Mouse (Mus musculus): ENCODE data around the gene Fam171a1. TPM values are rescaled to one million over a fixed set of nuclear protein-coding genes. Genes with fewer than 3 reads are reported as not detected.

Gene Fam171a1
- polyA plus RNA-seq, 1 experiment: 13.5 TPM

DNA sequence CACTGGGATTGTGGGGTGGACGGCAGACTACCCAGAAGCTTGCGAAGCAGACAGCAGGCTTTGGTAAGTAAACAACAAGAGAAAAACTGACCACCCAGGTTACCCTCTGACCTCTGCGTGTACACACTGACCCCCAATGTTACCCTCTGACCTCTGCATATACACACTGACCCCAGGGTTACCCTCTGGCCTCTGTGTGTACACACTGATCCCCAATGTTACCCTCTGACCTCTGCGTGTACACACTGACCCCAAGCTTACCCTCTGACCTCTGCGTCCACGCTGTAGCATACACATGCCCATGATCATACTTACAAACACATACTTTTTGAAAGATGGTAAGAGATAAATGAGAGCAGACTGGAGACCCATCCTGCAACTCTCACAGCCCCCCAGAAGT, 77.1 kb downstream of the Fam171a1 start:
- Histone ChIP-seq H3K4me3 (no peak overlapping the region), H3K79me2 (ENCODE audit: control insufficient read depth, insufficient read depth) (no peaks in the 10 kb centered on the region), H3K4me2 (ENCODE audit: low read depth) (no peak overlapping the region), H3K27me3 (ENCODE audit: control insufficient read depth, insufficient read depth, insufficient read length) (no peaks in the 10 kb centered on the region), H3ac (ENCODE audit: control insufficient read depth, insufficient read length) (no peak overlapping the region), H3K36me3 (ENCODE audit: control insufficient read depth, insufficient read depth) (no peaks in the 10 kb centered on the region)
- TF ChIP-seq TCF3 (IDR thresholded peaks at IDR 0.05; ENCODE audit: insufficient read length, low read depth): no peak
- TF ChIP-seq POLR2A (IDR thresholded peaks at IDR 0.05; ENCODE audit: insufficient read length, low read depth): no peak
- TF ChIP-seq REST (IDR thresholded peaks at IDR 0.05; ENCODE audit: insufficient read depth, insufficient read length): no peak
- no peak for TF ChIP-seq MYOD1 (IDR thresholded peaks at IDR 0.05; ENCODE audit: control insufficient read depth in 1 of 3, insufficient read length in 2 of 3, low read depth in 2 of 3)
- no peak for TF ChIP-seq CEBPB (IDR thresholded peaks at IDR 0.05; ENCODE audit: insufficient read depth, poor library complexity, severe bottlenecking)

GRCm38 (mm10) chr2:3195511-3195910, 81.5 kb downstream of the Fam171a1 start:
- no peak overlapping the region for H3K4me2 ChIP-seq (ENCODE audit: low read depth)
- H3ac ChIP-seq (ENCODE audit: control insufficient read depth, insufficient read length): no peak overlapping the region
- H3K4me3 ChIP-seq: no peak overlapping the region
- H3K36me3 ChIP-seq (ENCODE audit: control insufficient read depth, insufficient read depth): no peaks in the 10 kb centered on the region
- H3K79me2 ChIP-seq (ENCODE audit: control insufficient read depth, insufficient read depth): no peaks in the 10 kb centered on the region
- no peaks in the 10 kb centered on the region for H3K27me3 ChIP-seq (ENCODE audit: control insufficient read depth, insufficient read depth, insufficient read length)
- TF ChIP-seq POLR2AphosphoS2 (IDR thresholded peaks at IDR 0.05; ENCODE audit: insufficient read length, low read depth): no peak
- no peak for TF ChIP-seq POLR2A (IDR thresholded peaks at IDR 0.05; ENCODE audit: insufficient read length, low read depth)
- TF ChIP-seq TCF3 (IDR thresholded peaks at IDR 0.05; ENCODE audit: insufficient read length, low read depth): no peak
- TF ChIP-seq SRF (IDR thresholded peaks at IDR 0.05; ENCODE audit: control insufficient read depth, insufficient read length, low read depth): no peak
- TF ChIP-seq CEBPB (IDR thresholded peaks at IDR 0.05; ENCODE audit: insufficient read depth, poor library complexity, severe bottlenecking): no peak
- TF ChIP-seq USF1 (IDR thresholded peaks at IDR 0.05; ENCODE audit: low read depth): no peak
- no peak for TF ChIP-seq MYOG (IDR thresholded peaks at IDR 0.05; ENCODE audit: control insufficient read depth in 1 of 3, insufficient read depth in 1 of 3, insufficient read length in 2 of 3, low read depth in 2 of 3)
- TF ChIP-seq MYOD1 (IDR thresholded peaks at IDR 0.05; ENCODE audit: control insufficient read depth in 1 of 3, insufficient read length in 2 of 3, low read depth in 2 of 3): no peak
- TF ChIP-seq MAX (IDR thresholded peaks at IDR 0.05; ENCODE audit: low read depth): no peak
- TF ChIP-seq E2F4 (IDR thresholded peaks at IDR 0.05; ENCODE audit: insufficient read depth): no peak
- no peak for TF ChIP-seq REST (IDR thresholded peaks at IDR 0.05; ENCODE audit: insufficient read depth, insufficient read length)
- TF ChIP-seq TCF12 (IDR thresholded peaks at IDR 0.05; ENCODE audit: insufficient read depth, poor library complexity, severe bottlenecking): no peak

DNA sequence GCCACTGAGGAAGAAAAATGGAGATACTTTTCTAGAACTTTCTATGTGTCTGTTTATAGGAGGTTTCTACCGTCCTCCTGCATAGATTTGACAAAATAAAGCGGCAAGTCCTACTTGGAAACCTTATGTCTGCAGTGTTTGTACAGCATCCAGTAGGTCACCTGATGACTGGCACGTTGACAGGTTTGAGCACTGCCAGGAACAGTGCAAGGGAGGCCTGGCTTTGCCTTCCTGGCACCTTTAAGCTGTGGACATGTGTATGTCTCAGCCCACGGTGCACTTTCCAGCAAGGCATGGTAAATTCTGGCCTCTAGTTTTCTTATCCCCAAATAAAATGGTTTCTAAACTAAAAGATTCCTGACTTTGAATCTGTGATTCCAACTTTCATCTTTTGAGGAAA, 86.4 kb downstream of the Fam171a1 start:
- no peaks in the 10 kb centered on the region for H3K36me3 ChIP-seq (ENCODE audit: control insufficient read depth, insufficient read depth)
- TF ChIP-seq USF1 (IDR thresholded peaks at IDR 0.05; ENCODE audit: low read depth): no peak
- TF ChIP-seq TCF3 (IDR thresholded peaks at IDR 0.05; ENCODE audit: insufficient read length, low read depth): no peak
- no peak for TF ChIP-seq SRF (IDR thresholded peaks at IDR 0.05; ENCODE audit: control insufficient read depth, insufficient read length, low read depth)
- no peak for TF ChIP-seq CEBPB (IDR thresholded peaks at IDR 0.05; ENCODE audit: insufficient read depth, poor library complexity, severe bottlenecking)
- TF ChIP-seq TCF12 (IDR thresholded peaks at IDR 0.05; ENCODE audit: insufficient read depth, poor library complexity, severe bottlenecking): no peak
- no peak for TF ChIP-seq MYOG (IDR thresholded peaks at IDR 0.05; ENCODE audit: control insufficient read depth in 1 of 3, insufficient read depth in 1 of 3, insufficient read length in 2 of 3, low read depth in 2 of 3)
- no peak for TF ChIP-seq MAX (IDR thresholded peaks at IDR 0.05; ENCODE audit: low read depth)
- TF ChIP-seq E2F4 (IDR thresholded peaks at IDR 0.05; ENCODE audit: insufficient read depth): no peak
- TF ChIP-seq POLR2A (IDR thresholded peaks at IDR 0.05; ENCODE audit: insufficient read length, low read depth): no peak
- no peak for TF ChIP-seq POLR2AphosphoS2 (IDR thresholded peaks at IDR 0.05; ENCODE audit: insufficient read length, low read depth)
- TF ChIP-seq REST (IDR thresholded peaks at IDR 0.05; ENCODE audit: insufficient read depth, insufficient read length): no peak
- no peak for TF ChIP-seq MYOD1 (IDR thresholded peaks at IDR 0.05; ENCODE audit: control insufficient read depth in 1 of 3, insufficient read length in 2 of 3, low read depth in 2 of 3)
- H3ac ChIP-seq (ENCODE audit: control insufficient read depth, insufficient read length): no peak overlapping the region
- H3K4me2 ChIP-seq (ENCODE audit: low read depth): no peak overlapping the region
- no peaks in the 10 kb centered on the region for H3K79me2 ChIP-seq (ENCODE audit: control insufficient read depth, insufficient read depth)
- no peak overlapping the region for H3K4me3 ChIP-seq
- no peaks in the 10 kb centered on the region for H3K27me3 ChIP-seq (ENCODE audit: control insufficient read depth, insufficient read depth, insufficient read length)

DNA sequence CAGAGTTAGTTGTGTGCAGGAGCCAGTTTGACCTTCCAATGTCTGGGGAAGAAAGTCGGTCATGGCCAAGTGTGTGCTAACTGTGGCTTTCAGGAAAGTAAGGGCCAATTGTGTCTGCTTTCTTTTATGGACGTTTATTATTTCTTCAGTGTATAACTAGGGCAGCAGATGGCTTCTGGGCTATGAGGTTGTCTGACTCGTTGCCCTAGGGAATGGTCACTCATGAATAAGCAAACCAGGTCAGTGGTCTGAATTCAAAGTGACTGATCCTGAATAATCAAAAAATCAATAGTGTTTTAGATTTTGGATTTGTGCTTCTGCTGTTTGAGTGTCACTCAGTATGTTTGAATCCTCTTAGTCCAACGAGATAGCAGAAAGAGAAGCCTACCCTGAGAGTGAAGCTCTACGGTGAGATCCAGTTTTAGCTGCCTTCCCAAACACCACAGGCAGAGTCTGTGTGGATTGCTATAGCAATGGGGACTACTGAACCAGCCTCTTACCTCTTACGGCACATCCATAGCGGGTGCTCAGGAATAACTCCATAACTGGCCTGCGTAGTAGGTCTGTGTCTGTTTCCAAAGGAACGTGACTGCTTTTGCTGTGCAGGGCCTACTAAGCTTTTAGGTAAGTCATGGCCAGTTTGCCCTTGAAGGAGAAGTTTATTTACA, 93.1 kb downstream of the Fam171a1 start:
- Histone ChIP-seq H3K36me3 (ENCODE audit: control insufficient read depth, insufficient read depth) (no peaks in the 10 kb centered on the region), H3K4me2 (ENCODE audit: low read depth) (no peak overlapping the region), H3K27me3 (ENCODE audit: control insufficient read depth, insufficient read depth, insufficient read length) (no peaks in the 10 kb centered on the region), H3ac (ENCODE audit: control insufficient read depth, insufficient read length) (no peak overlapping the region), H3K4me3 (no peak overlapping the region), H3K79me2 (ENCODE audit: control insufficient read depth, insufficient read depth) (no peaks in the 10 kb centered on the region)
- TF ChIP-seq REST (IDR thresholded peaks at IDR 0.05; ENCODE audit: insufficient read depth, insufficient read length) (no peak), TCF3 (IDR thresholded peaks at IDR 0.05; ENCODE audit: insufficient read length, low read depth) (no peak), E2F4 (IDR thresholded peaks at IDR 0.05; ENCODE audit: insufficient read depth) (no peak)

GRCm38 (mm10) chr2:3215480-3215879, 101.5 kb downstream of the Fam171a1 start:
- no peak overlapping the region for H3K4me3 ChIP-seq

More at GRCm38 (mm10) chr2:3215480-3215879, 101.5 kb downstream of the Fam171a1 start:
- Histone ChIP-seq H3K4me2 (ENCODE audit: low read depth) (no peak overlapping the region), H3K79me2 (ENCODE audit: control insufficient read depth, insufficient read depth) (no peaks in the 10 kb centered on the region), H3ac (ENCODE audit: control insufficient read depth, insufficient read length) (no peak overlapping the region), H3K36me3 (ENCODE audit: control insufficient read depth, insufficient read depth) (no peaks in the 10 kb centered on the region), H3K27me3 (ENCODE audit: control insufficient read depth, insufficient read depth, insufficient read length) (no peaks in the 10 kb centered on the region)
- TF ChIP-seq CEBPB (IDR thresholded peaks at IDR 0.05; ENCODE audit: insufficient read depth, poor library complexity, severe bottlenecking) (no peak), MYOD1 (IDR thresholded peaks at IDR 0.05; ENCODE audit: control insufficient read depth in 1 of 3, insufficient read length in 2 of 3, low read depth in 2 of 3) (no peak), POLR2AphosphoS2 (IDR thresholded peaks at IDR 0.05; ENCODE audit: insufficient read length, low read depth) (no peak), MYOG (IDR thresholded peaks at IDR 0.05; ENCODE audit: control insufficient read depth in 1 of 3, insufficient read depth in 1 of 3, insufficient read length in 2 of 3, low read depth in 2 of 3) (no peak), E2F4 (IDR thresholded peaks at IDR 0.05; ENCODE audit: insufficient read depth) (no peak), REST (IDR thresholded peaks at IDR 0.05; ENCODE audit: insufficient read depth, insufficient read length) (no peak), TCF12 (IDR thresholded peaks at IDR 0.05; ENCODE audit: insufficient read depth, poor library complexity, severe bottlenecking) (no peak), TCF3 (IDR thresholded peaks at IDR 0.05; ENCODE audit: insufficient read length, low read depth) (no peak)

Measured in myocyte (in vitro differentiated cells).